Mouse (Mus musculus): ENCODE measurements around the gene Glra2. TPM values are rescaled to one million over a fixed set of nuclear protein-coding genes. Genes with fewer than 3 reads are reported as not detected.

The Glra2 gene
- total and polyA plus RNA-seq, 2 experiments: not detected

GRCm38 (mm10) chrX:165156549-165156948 lies 170.6 kb downstream of the Glra2 start:
- H3K4me3 ChIP-seq (ENCODE audit: insufficient read depth, low read depth, low read length): no peak overlapping the region
- no peak overlapping the region for H3K9ac ChIP-seq (ENCODE audit: low read depth, low read length)
- 89% methylated on average over 1 of the region's 1 CpGs for WGBS

DNA sequence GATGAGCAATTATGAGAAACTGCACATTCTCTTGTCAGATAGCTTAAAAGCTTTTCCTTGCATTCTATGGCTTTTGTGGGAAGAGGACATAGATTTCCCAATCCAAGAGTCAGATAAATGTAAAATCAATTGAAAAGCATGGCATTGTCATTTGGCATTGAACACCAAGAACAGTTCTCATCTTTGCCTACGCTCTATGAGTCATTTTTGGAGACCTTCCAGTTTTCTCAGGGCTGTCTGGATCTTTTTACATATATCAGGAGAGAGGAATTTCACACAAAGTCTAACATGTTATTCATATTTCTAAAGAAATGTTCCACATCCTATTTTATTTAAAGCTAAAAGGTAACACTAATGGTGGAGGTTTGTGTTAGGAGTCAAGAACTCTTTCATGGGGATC lies 223.0 kb downstream of the Glra2 start:
- Histone ChIP-seq H3K36me3 (ENCODE audit: control insufficient read depth, insufficient read depth, low read length) (no peaks in the 10 kb centered on the region), H3K4me1 (ENCODE audit: control insufficient read depth, insufficient read depth, low read length) (no peaks in the 10 kb centered on the region), H3K4me3 (ENCODE audit: insufficient read depth, low read depth, low read length) (no peak overlapping the region), H3K27me3 (ENCODE audit: control insufficient read depth, insufficient read depth, low read length) (no peaks in the 10 kb centered on the region), H3K27ac (replicated peaks; ENCODE audit: insufficient read depth, low read depth, low read length) (no peak overlapping the region), H3K79me2 (ENCODE audit: control insufficient read depth, insufficient read depth, low read length) (no peaks in the 10 kb centered on the region), H3K9ac (ENCODE audit: low read depth, low read length) (no peak overlapping the region)
- no peak for DNase-seq (ENCODE audit: extremely low read depth, low read depth, low spot score)
- no peak for TF ChIP-seq CTCF (IDR thresholded peaks at IDR 0.05; ENCODE audit: low read depth, low read length)
- no peak for TF ChIP-seq POLR2A (IDR thresholded peaks at IDR 0.05; ENCODE audit: extremely low read depth, insufficient read depth, low read length)
- 90% methylated on average over 1 of the region's 1 CpGs for WGBS

More at GRCm38 (mm10) chrX:165156549-165156948, 170.6 kb downstream of the Glra2 start:
- Histone ChIP-seq H3K36me3 (ENCODE audit: control insufficient read depth, insufficient read depth, low read length) (no peaks in the 10 kb centered on the region), H3K4me1 (ENCODE audit: control insufficient read depth, insufficient read depth, low read length) (no peaks in the 10 kb centered on the region), H3K79me2 (ENCODE audit: control insufficient read depth, insufficient read depth, low read length) (no peaks in the 10 kb centered on the region), H3K27ac (replicated peaks; ENCODE audit: insufficient read depth, low read depth, low read length) (no peak overlapping the region), H3K27me3 (ENCODE audit: control insufficient read depth, insufficient read depth, low read length) (no peaks in the 10 kb centered on the region)
- TF ChIP-seq POLR2A (IDR thresholded peaks at IDR 0.05; ENCODE audit: extremely low read depth, insufficient read depth, low read length) (no peak), CTCF (IDR thresholded peaks at IDR 0.05; ENCODE audit: low read depth, low read length) (no peak)
- no peak for DNase-seq (ENCODE audit: extremely low read depth, low read depth, low spot score)

Measured in liver, adult 2 months (tissue).